Mouse (Mus musculus) heart, postnatal 25 days (tissue): Measurements from ENCODE around the gene Gm20532. TPM values are rescaled to one million over a fixed set of nuclear protein-coding genes. Genes with fewer than 3 reads are reported as not detected.

Source experiments
- DNase-seq: peaks from one replicate; pipeline ENCODE4 v3.0.0; 2022; ENCODE audit warnings: low spot score
- intact Hi-C: fragments of 180-260 bp; cut with DNase I; formaldehyde crosslinking; loops from one replicate; pipeline ENCODE4 v1.15.1; 2025
- total RNA-seq, 2 experiments: library from RNA; stranded (reverse); gene quantifications; 2 replicates each; pipeline ENCODE4 v1.2.3; 2021

The Gm20532 gene
- total RNA-seq, 2 experiments from 2014 or later, result not detected

GRCm38 (mm10) chr2:26571400-26571799, 15.0 kb upstream of the Gm20532 start:
- intact Hi-C loops, result loop anchor here (1.0 to 2.0 kb wide), 2 partner anchors 12 to 69 kb away; no protein-coding TSS in a partner anchor
- no peak for DNase-seq

- peak; percentile 78 for DNase-seq
- intact Hi-C loops, result loop anchor here (1.0 to 2.0 kb wide), 2 partner anchors 11 to 69 kb away; no protein-coding TSS in a partner anchor
Observed at GRCm38 (mm10) chr2:26571826-26572225, 14.6 kb upstream of the Gm20532 start.

GRCm38 (mm10) chr2:26573396-26573795, 13.0 kb upstream of the Gm20532 start:
- intact Hi-C loops, result no loop called here
- peak; percentile 49 for DNase-seq

GRCm38 (mm10) chr2:26573807-26574206, 12.6 kb upstream of the Gm20532 start:
- no peak for DNase-seq
- intact Hi-C loops, result no loop called here

- DNase-seq, result no peak
- intact Hi-C loops, result no loop called here
Observed at GRCm38 (mm10) chr2:26574862-26575261, 11.6 kb upstream of the Gm20532 start.

GRCm38 (mm10) chr2:26575378-26575777, 11.1 kb upstream of the Gm20532 start:
- no peak for DNase-seq
- intact Hi-C loops, result no loop called here

GRCm38 (mm10) chr2:26575865-26576264, 10.6 kb upstream of the Gm20532 start:
- intact Hi-C loops, result no loop called here
- DNase-seq, result peak; percentile 70

GRCm38 (mm10) chr2:26576462-26576861, 10.0 kb upstream of the Gm20532 start:
- no peak for DNase-seq
- intact Hi-C loops, result no loop called here

GRCm38 (mm10) chr2:26578369-26578768, 8.1 kb upstream of the Gm20532 start:
- DNase-seq, result peak; percentile 77
- intact Hi-C loops, result no loop called here

GRCm38 (mm10) chr2:26579714-26580113, 6.7 kb upstream of the Gm20532 start, which contains the start of gene Egfl7:
Gene Egfl7 (plus strand): TSS chr2:26580014.
- no peak for DNase-seq
- intact Hi-C loops, result no loop called here

GRCm38 (mm10) chr2:26580751-26581150, 5.7 kb upstream of the Gm20532 start:
- no peak for DNase-seq
- intact Hi-C loops, result no loop called here

- no peak for DNase-seq
- intact Hi-C loops, result no loop called here
Observed at GRCm38 (mm10) chr2:26582203-26582602, 4.2 kb upstream of the Gm20532 start.

- no peak for DNase-seq
- intact Hi-C loops, result loop anchor here (1.0 kb wide), 1 partner anchor 11 kb away; no protein-coding TSS in a partner anchor
Observed at GRCm38 (mm10) chr2:26582741-26583140, 3.7 kb upstream of the Gm20532 start.

GRCm38 (mm10) chr2:26583640-26584039, 2.8 kb upstream of the Gm20532 start:
- intact Hi-C loops, result loop anchor here (1.0 kb wide), 1 partner anchor 12 kb away; no protein-coding TSS in a partner anchor
- DNase-seq, result peak; percentile 83

- intact Hi-C loops, result no loop called here
- DNase-seq, result no peak
Observed at GRCm38 (mm10) chr2:26585713-26586112, 726 bp upstream of the Gm20532 start.

- intact Hi-C loops, result no loop called here
Observed at GRCm38 (mm10) chr2:26587044-26587405, 586 bp downstream of the Gm20532 start.

GRCm38 (mm10) chr2:26588573-26588972, 2.1 kb downstream of the Gm20532 start:
- intact Hi-C loops, result no loop called here
- DNase-seq, result no peak

More at GRCm38 (mm10) chr2:26587044-26587405, 586 bp downstream of the Gm20532 start:
- no peak for DNase-seq

GRCm38 (mm10) chr2:26589284-26589683, 2.8 kb downstream of the Gm20532 start:
- intact Hi-C loops, result no loop called here
- DNase-seq, result no peak

GRCm38 (mm10) chr2:26590282-26590681, 3.8 kb downstream of the Gm20532 start:
- DNase-seq, result no peak
- intact Hi-C loops, result no loop called here

- no peak for DNase-seq
- intact Hi-C loops, result no loop called here
Observed at GRCm38 (mm10) chr2:26590962-26591361, 4.5 kb downstream of the Gm20532 start.

GRCm38 (mm10) chr2:26591416-26591815, 5.0 kb downstream of the Gm20532 start:
- intact Hi-C loops, result no loop called here
- no peak for DNase-seq
